Mouse (Mus musculus): ENCODE data around the gene Mms19.
"Not testable (repeated sequence)": the region's sequence is repeated elsewhere in the genome, so short reads cannot be mapped to it uniquely, and the experiment has no call there.

DNA sequence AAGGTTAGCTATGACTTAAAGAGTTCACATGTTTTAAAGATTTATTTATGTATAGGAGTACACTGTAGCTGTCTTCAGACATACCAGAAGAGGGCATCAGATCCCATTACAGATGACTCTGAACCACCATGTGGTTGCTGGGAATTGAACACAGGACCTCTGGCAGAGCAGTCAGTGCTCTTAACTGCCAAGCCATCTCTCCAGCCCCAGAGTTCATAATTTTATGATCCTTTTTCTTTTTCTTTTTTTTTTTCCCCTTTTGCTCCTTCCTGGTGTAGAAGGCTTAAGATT lies 66.4 kb downstream of the Mms19 start:
- not testable (repeated sequence) for TF ChIP-seq POLR2A (IDR thresholded peaks at IDR 0.05; ENCODE audit: borderline replicate concordance, insufficient read depth, low read length); CTCF (IDR thresholded peaks at IDR 0.05; ENCODE audit: borderline replicate concordance, insufficient read depth, low read depth, low read length)

Measured in cerebellum, adult 2 months (tissue).